Mouse (Mus musculus) liver, postnatal 0 days (tissue): ENCODE results near the gene Fyb.

Source experiments
- CTCF ChIP-seq: sonication (generic); IDR thresholded peaks from 2 replicates; pipeline ENCODE4 v1.5.1; 2016; ENCODE audit warnings: antibody characterized with exemption, low read depth
- EP300 ChIP-seq: IDR thresholded peaks from 2 replicates; pipeline ENCODE4 v1.6.1; 2016; ENCODE audit warnings: antibody characterized with exemption, low read depth, mild to moderate bottlenecking

GRCm38 (mm10) chr15:6653046-6653445 lies 130.4 kb downstream of the Fyb start:
- TF ChIP-seq CTCF (no peak), EP300 (no peak)
